Mouse (Mus musculus) midbrain, embryonic 13.5 days (tissue): ENCODE measurements around the gene Gm49354. TPM values are rescaled to one million over a fixed set of nuclear protein-coding genes. Genes with fewer than 3 reads are reported as not detected.
"Not testable (repeated sequence)": the region's sequence is repeated elsewhere in the genome, so short reads cannot be mapped to it uniquely, and the experiment has no call there.

Experiments used
- ATAC-seq: fragments of 200-750 bp; cut with Nextera tagmentation; 2 replicates; pipeline ENCODE4 v1.8.0; 2017; ENCODE audit warnings: mild to moderate bottlenecking, moderate TSS enrichment, moderate library complexity
- H3K27ac ChIP-seq: fragments of 300-500 bp; sonication (generic); 2 replicates; pipeline ENCODE4 v1.5.1; 2015; ENCODE audit warnings: inconsistent platforms, mild to moderate bottlenecking, moderate library complexity
- H3K27me3 ChIP-seq: fragments of 300-500 bp; sonication (generic); 2 replicates; pipeline ENCODE4 v1.6.1; 2015; ENCODE audit warnings: mild to moderate bottlenecking, inconsistent platforms
- H3K36me3 ChIP-seq: fragments of 300-500 bp; sonication (generic); 2 replicates; pipeline ENCODE4 v1.6.1; 2015; ENCODE audit warnings: mild to moderate bottlenecking, inconsistent platforms
- H3K4me1 ChIP-seq: fragments of 300-500 bp; sonication (generic); replicated peaks from 2 replicates; pipeline ENCODE4 v1.6.1; 2015; ENCODE audit warnings: inconsistent platforms
- H3K4me2 ChIP-seq: fragments of 300-500 bp; sonication (generic); replicated peaks from 2 replicates; pipeline ENCODE4 v1.6.1; 2015; ENCODE audit warnings: moderate library complexity, mild to moderate bottlenecking, inconsistent platforms
- H3K4me3 ChIP-seq: fragments of 300-500 bp; sonication (generic); replicated peaks from 2 replicates; pipeline ENCODE4 v1.5.1; 2015; ENCODE audit warnings: mild to moderate bottlenecking, inconsistent platforms
- H3K9ac ChIP-seq: fragments of 300-500 bp; sonication (generic); replicated peaks from 2 replicates; pipeline ENCODE4 v1.6.1; 2015; ENCODE audit warnings: mild to moderate bottlenecking, inconsistent platforms
- H3K9me3 ChIP-seq: fragments of 300-500 bp; sonication (generic); 2 replicates; pipeline ENCODE4 v1.6.1; 2016; ENCODE audit warnings: mild to moderate bottlenecking, inconsistent platforms
- WGBS: fragments of 180-500 bp; shearing (Covaris S2); methylation state at CpG from one replicate; pipeline ENCODE4 v1.1.7; 2015; 5-methylcytosine and 5-hydroxymethylcytosine counted together
- polyA plus RNA-seq: library from polyadenylated mRNA; unstranded; fragments of >200 nt; fragmentation: Nextera tagmentation; extraction: Ambion mirVana; gene quantifications from 2 replicates; pipeline ENCODE4 v1.2.1, GENCODE M21; 2015

The Gm49354 gene
- polyA plus RNA-seq, 1 experiment from 2014 or later, result not detected

- peaks cover 97% of the 10 kb centered on the region for H3K36me3 ChIP-seq
- no peak overlapping the region for H3K4me3 ChIP-seq
- no peak overlapping the region for H3K4me2 ChIP-seq
- H3K27me3 ChIP-seq, result no peaks in the 10 kb centered on the region
- H3K9ac ChIP-seq, result no peak overlapping the region
- H3K9me3 ChIP-seq, result no peaks in the 10 kb centered on the region
- no peak overlapping the region for H3K27ac ChIP-seq
- ATAC-seq, result no peak
- WGBS, result 94% methylated on average over 6 of the region's 6 CpGs
- no peaks in the 10 kb centered on the region for H3K4me1 ChIP-seq
Measured at GRCm38 (mm10) chr13:59795807-59796465, 13.9 kb upstream of the Gm49354 start.

DNA sequence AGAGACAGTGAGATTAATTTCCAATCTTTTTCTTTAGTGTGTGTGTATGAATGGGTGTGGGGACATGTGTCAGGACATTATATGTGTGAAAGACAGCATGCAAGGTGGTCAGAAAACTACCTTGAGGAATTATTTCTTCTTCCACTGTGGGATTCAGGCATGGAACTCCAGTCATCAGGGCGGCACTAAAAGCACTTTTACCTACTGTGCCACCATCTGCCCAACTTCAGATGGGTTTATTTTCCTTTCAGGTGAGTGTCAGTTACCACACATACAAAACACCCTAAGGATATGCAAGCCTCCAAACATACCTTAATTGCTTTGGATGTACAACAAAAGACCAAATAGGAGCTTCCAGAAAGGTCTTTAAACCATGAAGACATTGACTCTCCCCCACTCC is 12.7 kb upstream of the Gm49354 start:
- H3K4me2 ChIP-seq, result no peak overlapping the region
- peaks cover 97% of the 10 kb centered on the region for H3K36me3 ChIP-seq
- no peak overlapping the region for H3K27ac ChIP-seq
- no peak overlapping the region for H3K4me3 ChIP-seq
- H3K27me3 ChIP-seq, result no peaks in the 10 kb centered on the region
- H3K9ac ChIP-seq, result no peak overlapping the region
- H3K4me1 ChIP-seq, result no peaks in the 10 kb centered on the region
- WGBS, result 89% methylated on average over 1 of the region's 1 CpGs
- H3K9me3 ChIP-seq, result no peaks in the 10 kb centered on the region
- ATAC-seq, result no peak

DNA sequence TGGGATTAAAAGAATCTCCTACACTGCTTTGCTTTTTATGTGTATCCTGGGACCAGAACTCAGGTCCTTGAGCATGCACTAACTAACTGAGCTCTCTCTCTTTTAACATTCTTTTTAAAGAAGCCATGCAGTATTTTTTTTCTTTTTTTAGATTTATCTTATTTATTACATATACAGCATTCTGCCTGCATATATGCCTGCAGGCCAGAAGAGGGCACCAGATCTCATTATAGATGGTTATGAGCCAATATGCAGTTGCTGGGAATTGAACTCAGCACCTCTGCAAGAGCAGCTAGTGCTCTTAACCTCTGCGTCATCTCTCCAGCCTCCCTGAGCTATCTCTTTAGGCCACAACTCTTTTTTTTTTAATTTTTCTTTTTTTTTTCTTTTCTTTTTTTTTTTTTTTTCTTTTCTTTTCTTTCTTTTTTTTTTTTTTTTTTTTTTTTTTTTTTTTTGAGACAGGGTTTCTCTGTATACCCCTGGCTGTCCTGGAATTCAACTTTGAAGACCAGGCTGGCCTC is 2.2 kb downstream of the Gm49354 start:
- H3K4me1 ChIP-seq, H3K9me3 ChIP-seq, H3K27me3 ChIP-seq, H3K9ac ChIP-seq, H3K4me2 ChIP-seq, ATAC-seq, H3K4me3 ChIP-seq, H3K27ac ChIP-seq: not testable (repeated sequence)
- peaks cover 95% of the 10 kb centered on the region for H3K36me3 ChIP-seq
- 100% methylated on average over 1 of the region's 1 CpGs for WGBS

- Histone ChIP-seq H3K4me2 (no peak overlapping the region), H3K27me3 (no peaks in the 10 kb centered on the region), H3K36me3 (peaks cover 91% of the 10 kb centered on the region), H3K4me3 (no peak overlapping the region), H3K4me1 (no peaks in the 10 kb centered on the region), H3K9ac (no peak overlapping the region), H3K27ac (no peak overlapping the region), H3K9me3 (no peaks in the 10 kb centered on the region)
- ATAC-seq, result no peak
- 94% methylated on average over 4 of the region's 4 CpGs for WGBS
Measured at GRCm38 (mm10) chr13:59779213-59779612, 2.8 kb downstream of the Gm49354 start.

- WGBS, result 90% methylated on average over 3 of the region's 3 CpGs
- H3K36me3 ChIP-seq, result peaks cover 79% of the 10 kb centered on the region
- no peak overlapping the region for H3K27ac ChIP-seq
- no peaks in the 10 kb centered on the region for H3K27me3 ChIP-seq
- H3K4me2 ChIP-seq, result no peak overlapping the region
- H3K4me3 ChIP-seq, result no peak overlapping the region
- no peaks in the 10 kb centered on the region for H3K9me3 ChIP-seq
- peaks cover 13% of the 10 kb centered on the region for H3K4me1 ChIP-seq
- ATAC-seq, result no peak
- H3K9ac ChIP-seq, result no peak overlapping the region
Measured at GRCm38 (mm10) chr13:59775168-59775567, 6.9 kb downstream of the Gm49354 start.

DNA sequence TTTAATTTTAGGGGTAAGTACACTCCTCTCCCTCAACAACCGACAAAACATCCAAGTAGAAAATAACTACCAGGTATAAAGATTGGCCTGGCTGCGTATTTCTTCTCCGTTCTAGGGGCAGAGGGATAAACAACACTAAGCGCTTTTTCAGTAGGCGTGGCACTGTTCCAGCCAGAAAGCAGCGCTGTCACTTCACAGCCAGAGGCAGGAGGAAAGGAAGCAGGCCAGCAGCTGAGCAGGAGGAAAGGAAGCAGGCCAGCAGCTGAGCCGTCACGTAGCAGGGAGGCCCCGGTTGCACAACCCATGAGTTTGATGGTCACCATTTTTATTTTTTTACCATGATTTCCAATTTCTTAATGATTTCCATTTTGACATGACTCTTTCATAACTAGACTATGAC is 10.8 kb downstream of the Gm49354 start:
- Histone ChIP-seq H3K36me3 (peaks cover 46% of the 10 kb centered on the region), H3K4me1 (peaks cover 40% of the 10 kb centered on the region), H3K9me3 (no peaks in the 10 kb centered on the region), H3K27ac (peak overlapping the region; percentile 98; the same call in 1 of the 2 replicates), H3K4me2 (peak overlapping the region; percentile 68), H3K9ac (peak overlapping the region; percentile 75), H3K27me3 (no peaks in the 10 kb centered on the region), H3K4me3 (peak overlapping the region; percentile 84; the same call in 1 of the 2 replicates)
- 79% methylated on average over 9 of the region's 9 CpGs for WGBS
- no peak for ATAC-seq

DNA sequence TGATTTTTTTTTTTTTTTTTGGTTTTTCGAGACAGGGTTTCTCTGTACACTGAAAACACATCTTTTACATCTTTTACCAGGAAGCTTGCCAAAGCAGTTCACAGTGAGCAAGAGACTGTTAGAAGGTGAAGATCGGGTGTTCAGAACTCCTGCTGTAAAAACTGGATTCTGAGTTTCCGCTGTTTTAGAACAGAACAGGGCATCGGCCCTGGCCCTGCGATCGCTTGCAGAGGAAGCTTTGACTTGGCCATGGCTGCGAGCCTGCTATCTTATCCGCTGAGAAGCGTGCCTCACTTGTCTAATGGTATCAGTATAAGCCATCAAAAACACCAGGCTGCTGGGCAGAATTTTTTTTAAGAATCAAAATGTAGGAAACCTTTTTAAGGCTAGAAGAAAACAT is 11.2 kb downstream of the Gm49354 start:
- no peaks in the 10 kb centered on the region for H3K9me3 ChIP-seq
- H3K9ac ChIP-seq, result peak overlapping the region; percentile 75
- peak overlapping the region; percentile 68 for H3K4me2 ChIP-seq
- H3K4me3 ChIP-seq, result peak overlapping the region; percentile 84
- peaks cover 42% of the 10 kb centered on the region for H3K36me3 ChIP-seq
- 78% methylated on average over 9 of the region's 9 CpGs for WGBS
- no peak for ATAC-seq
- peak overlapping the region; percentile 98 for H3K27ac ChIP-seq
- peaks cover 44% of the 10 kb centered on the region for H3K4me1 ChIP-seq
- H3K27me3 ChIP-seq, result no peaks in the 10 kb centered on the region

GRCm38 (mm10) chr13:59770164-59770562 is 11.9 kb downstream of the Gm49354 start:
- Histone ChIP-seq H3K4me1 (peaks cover 47% of the 10 kb centered on the region), H3K36me3 (peaks cover 36% of the 10 kb centered on the region), H3K27me3 (no peaks in the 10 kb centered on the region), H3K27ac (peak overlapping the region; percentile 98), H3K4me2 (peak overlapping the region; percentile 68), H3K4me3 (peak overlapping the region; percentile 84), H3K9me3 (no peaks in the 10 kb centered on the region), H3K9ac (peak overlapping the region; percentile 75)
- WGBS, result under 1% methylated on average over 28 of the region's 28 CpGs
- peak; percentile 89 for ATAC-seq

DNA sequence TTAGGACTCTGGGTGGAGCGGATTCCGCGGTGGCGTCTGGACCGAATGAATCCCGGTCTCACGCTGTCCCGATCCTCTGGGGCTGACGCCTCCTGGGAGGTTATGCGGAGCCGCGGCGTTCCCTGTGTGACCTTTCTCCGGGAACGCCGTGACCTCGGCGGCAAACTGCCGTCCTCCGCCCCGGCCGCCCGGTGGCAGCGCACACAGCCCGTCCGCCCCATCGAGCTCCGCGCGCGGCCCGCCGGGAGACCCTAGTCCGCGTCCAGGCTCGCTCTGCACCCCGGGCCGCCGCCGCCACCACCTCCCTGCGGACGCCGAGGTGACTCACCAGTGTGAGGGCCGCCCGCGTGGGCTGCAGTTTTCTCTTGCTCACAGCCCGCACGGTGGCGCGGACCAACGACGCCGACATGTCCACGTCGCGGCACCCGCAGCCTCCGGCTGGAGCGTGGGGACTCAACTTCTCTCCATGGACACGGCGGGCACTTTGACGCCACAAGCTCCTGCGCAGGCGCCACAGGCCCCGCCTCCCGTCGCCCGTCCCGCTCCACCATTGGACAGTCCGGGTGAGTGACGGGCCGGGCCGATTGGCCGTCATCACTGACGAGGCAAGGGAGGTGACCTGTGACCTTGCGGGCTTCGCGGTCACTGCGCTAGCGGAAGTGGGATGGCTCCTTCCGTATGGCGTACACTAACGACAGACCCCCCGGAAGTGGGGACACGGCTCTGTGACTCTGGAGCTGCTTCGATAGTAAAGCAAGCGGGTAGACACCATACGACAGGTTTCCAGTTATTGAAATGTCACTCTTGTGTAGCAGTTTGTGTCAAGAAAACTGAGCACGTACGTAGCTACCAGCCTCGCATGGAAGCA is 12.5 kb downstream of the Gm49354 start, which contains the start of gene Isca1:
Gene Isca1, minus strand, starts transcription at position 515 of the 868 bp plus-strand sequence.
- peaks cover 47% of the 10 kb centered on the region for H3K4me1 ChIP-seq
- WGBS, result under 1% methylated on average over 91 of the region's 91 CpGs

DNA sequence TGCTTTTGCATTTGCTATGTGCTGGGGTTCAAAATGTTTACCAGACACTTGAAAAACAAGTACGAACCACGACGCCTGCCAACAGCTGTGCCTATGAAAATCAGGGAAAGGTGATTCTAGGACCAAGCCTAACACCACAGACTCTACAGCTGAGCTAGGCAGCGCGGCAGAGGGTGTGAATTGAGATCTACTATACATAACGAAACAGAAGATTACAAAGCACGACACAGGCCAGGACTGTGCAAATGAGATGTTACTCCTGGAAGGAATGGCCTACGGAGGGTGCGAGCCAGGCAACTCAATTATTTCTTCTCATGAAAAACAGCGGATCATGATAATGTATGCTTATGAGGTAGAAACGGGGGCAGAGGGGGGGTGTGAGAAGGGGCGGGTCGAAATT is 13.5 kb downstream of the Gm49354 start:
- Histone ChIP-seq H3K27me3 (no peaks in the 10 kb centered on the region), H3K4me3 (peak overlapping the region; percentile 84), H3K4me1 (peaks cover 47% of the 10 kb centered on the region), H3K9me3 (no peaks in the 10 kb centered on the region), H3K27ac (no peak overlapping the region; the same call in 1 of the 2 replicates), H3K36me3 (peaks cover 26% of the 10 kb centered on the region), H3K9ac (peak overlapping the region; percentile 87), H3K4me2 (peak overlapping the region; percentile 57)
- WGBS, result 34% methylated on average over 13 of the region's 13 CpGs
- ATAC-seq, result no peak

More for the DNA sequence above, 12.5 kb downstream of the Gm49354 start, which contains the start of gene Isca1:
- Histone ChIP-seq H3K4me2 (peak within 1 kb of the TSS; percentile 68), H3K9me3 (no peaks in the 10 kb centered on the region), H3K9ac (peak within 1 kb of the TSS; percentile 87), H3K36me3 (peaks cover 31% of the 10 kb centered on the region), H3K27me3 (no peaks in the 10 kb centered on the region), H3K27ac (peak within 1 kb of the TSS; percentile 98), H3K4me3 (peak within 1 kb of the TSS; percentile 84)
- peak; percentile 99 for ATAC-seq

DNA sequence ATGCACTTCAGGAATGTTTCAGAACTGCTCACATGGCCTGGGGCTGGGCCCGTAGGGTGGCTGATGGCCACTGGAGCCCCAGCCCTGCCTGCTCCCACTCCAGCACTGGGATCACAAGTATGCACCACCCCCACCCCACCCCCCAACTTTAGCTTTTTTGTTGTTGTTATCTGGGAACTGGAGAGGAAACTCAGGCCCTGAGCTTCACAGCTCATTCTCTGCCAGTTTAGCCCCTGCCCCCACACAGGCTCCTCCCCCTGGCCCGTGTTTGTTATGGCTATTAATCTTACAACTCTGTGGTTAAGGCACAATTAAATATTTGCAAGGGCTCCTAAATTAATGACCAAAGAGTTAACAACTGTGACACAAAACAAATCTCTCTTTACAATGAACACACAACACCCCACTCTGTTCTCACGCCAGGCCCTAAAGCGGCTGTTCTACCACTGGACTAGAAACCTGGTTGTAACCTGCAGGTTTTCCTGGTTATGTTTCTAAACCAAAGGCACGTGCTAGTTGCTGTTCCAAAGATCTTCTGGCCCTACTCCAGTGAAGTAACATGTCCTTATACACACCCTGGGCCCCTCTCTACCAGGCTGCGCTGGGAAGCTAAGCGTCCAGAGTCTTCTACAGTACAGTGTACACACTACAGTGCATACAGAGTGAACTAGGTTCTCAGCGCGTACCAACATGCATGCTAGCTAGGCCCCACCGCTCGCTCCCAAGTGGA is 15.1 kb downstream of the Gm49354 start:
- ATAC-seq, result no peak
- Histone ChIP-seq H3K9me3 (no peaks in the 10 kb centered on the region), H3K4me2 (peak overlapping the region; percentile 15), H3K9ac (0 out of 2 replicates have a peak overlapping the region, but pooled peaks have one; percentile 2), H3K4me1 (peaks cover 47% of the 10 kb centered on the region), H3K36me3 (peaks cover 18% of the 10 kb centered on the region), H3K27me3 (no peaks in the 10 kb centered on the region), H3K27ac (no peak overlapping the region), H3K4me3 (no peak overlapping the region)
- 85% methylated on average over 11 of the region's 11 CpGs for WGBS
